Comparison of ENCODE assay signal across 8 mouse cellular contexts in the genomic region with DNA sequence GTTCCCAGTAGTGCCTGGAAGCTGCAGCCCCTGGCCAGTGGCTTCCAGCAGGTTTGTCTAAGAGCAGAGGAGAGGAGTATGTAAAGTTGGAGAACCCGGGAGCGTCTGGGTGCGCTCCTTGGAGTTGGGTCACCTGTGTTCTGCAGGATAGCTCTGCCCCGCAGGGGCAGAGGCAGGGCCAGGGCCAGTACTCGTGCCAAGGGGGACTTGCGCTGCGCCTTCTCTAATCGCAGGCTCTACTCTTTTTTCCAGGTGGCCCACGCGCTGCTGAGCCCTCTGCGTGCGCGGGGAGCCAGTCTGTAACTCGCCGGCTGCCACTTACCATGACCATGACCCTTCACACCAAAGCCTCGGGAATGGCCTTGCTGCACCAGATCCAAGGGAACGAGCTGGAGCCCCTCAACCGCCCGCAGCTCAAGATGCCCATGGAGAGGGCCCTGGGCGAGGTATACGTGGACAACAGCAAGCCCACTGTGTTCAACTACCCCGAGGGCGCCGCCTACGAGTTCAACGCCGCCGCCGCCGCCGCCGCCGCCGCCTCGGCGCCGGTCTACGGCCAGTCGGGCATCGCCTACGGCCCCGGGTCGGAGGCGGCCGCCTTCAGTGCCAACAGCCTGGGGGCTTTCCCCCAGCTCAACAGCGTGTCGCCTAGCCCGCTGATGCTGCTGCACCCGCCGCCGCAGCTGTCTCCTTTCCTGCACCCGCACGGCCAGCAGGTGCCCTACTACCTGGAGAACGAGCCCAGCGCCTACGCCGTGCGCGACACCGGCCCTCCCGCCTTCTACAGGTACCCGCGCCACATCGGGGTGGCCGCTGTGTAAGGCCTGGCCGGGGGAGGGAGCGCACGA.
A peak's percentile ranks its signal among the peaks of the same experiment; 100 is the strongest.
DNase-seq lines count a peak whose midpoint lies in the region; ATAC-seq lines count a peak whose summit lies in the region.

No protein-coding gene starts in this region.

- peaks cover 10% of the 10 kb centered on the region for H3K4me1 ChIP-seq in heart, embryonic 16.5 days (ENCODE audit: control insufficient read depth, insufficient read depth, low read length)
- peaks cover 30% of the 10 kb centered on the region for H3K4me1 ChIP-seq in limb, embryonic 12.5 days (replicated peaks)
- H3K4me1 ChIP-seq in neural tube, embryonic 11.5 days (ENCODE audit: control insufficient read depth, insufficient read depth, low read length): no peaks in the 10 kb centered on the region

- no peaks in the 10 kb centered on the region for H3K9me3 ChIP-seq in heart, embryonic 16.5 days (replicated peaks; ENCODE audit: control insufficient read depth, low read length)
- no peaks in the 10 kb centered on the region for H3K9me3 ChIP-seq in limb, embryonic 12.5 days
- no peaks in the 10 kb centered on the region for H3K9me3 ChIP-seq in neural tube, embryonic 11.5 days (ENCODE audit: control insufficient read depth, low read length)

- under 1% methylated on average over 66 of the region's 68 CpGs for WGBS in heart, embryonic 16.5 days
- under 1% methylated on average over 57 of the region's 68 CpGs for WGBS in limb, embryonic 12.5 days
- WGBS in neural tube, embryonic 11.5 days: under 1% methylated on average over 55 of the region's 68 CpGs

- peak overlapping the region; percentile 96 for H3K4me2 ChIP-seq in heart, embryonic 16.5 days (ENCODE audit: low read depth, low read length)
- H3K4me2 ChIP-seq in limb, embryonic 12.5 days: peak overlapping the region; percentile 97
- peak overlapping the region; percentile 90 for H3K4me2 ChIP-seq in neural tube, embryonic 11.5 days (ENCODE audit: low read depth)

- H3K4me3 ChIP-seq in heart, embryonic 16.5 days (ENCODE audit: low read length): peak overlapping the region; percentile 63
- H3K4me3 ChIP-seq in limb, embryonic 12.5 days (replicated peaks): peak overlapping the region; percentile 55
- H3K4me3 ChIP-seq in neural tube, embryonic 11.5 days (ENCODE audit: low read depth, low read length): peak overlapping the region; percentile 48

- peak overlapping the region; percentile 63 for H3K9ac ChIP-seq in heart, embryonic 16.5 days (ENCODE audit: low read length)
- H3K9ac ChIP-seq in limb, embryonic 12.5 days (replicated peaks): peak overlapping the region; percentile 52
- peak overlapping the region; percentile 5; the same call in 1 of the 2 replicates for H3K9ac ChIP-seq in neural tube, embryonic 11.5 days (ENCODE audit: low read length)

- no peak overlapping the region for H3K27ac ChIP-seq in heart, embryonic 16.5 days (ENCODE audit: low read length)
- no peak overlapping the region for H3K27ac ChIP-seq in limb, embryonic 12.5 days
- no peak overlapping the region for H3K27ac ChIP-seq in neural tube, embryonic 11.5 days (ENCODE audit: low read depth, low read length)

- peaks cover 29% of the 10 kb centered on the region for H3K27me3 ChIP-seq in heart, embryonic 16.5 days (ENCODE audit: control insufficient read depth, insufficient read depth, low read length)
- H3K27me3 ChIP-seq in limb, embryonic 12.5 days: peaks cover 45% of the 10 kb centered on the region
- H3K27me3 ChIP-seq in neural tube, embryonic 11.5 days (ENCODE audit: control insufficient read depth, insufficient read depth, low read length): peaks cover 24% of the 10 kb centered on the region

- peak; percentile 40; the same call in 1 of the 2 replicates for ATAC-seq in common myeloid progenitor, adult 5-6 weeks (replicated peaks; ENCODE audit: low read depth, poor library complexity, severe bottlenecking)
- 0 out of 2 replicates have a peak, but pooled peaks have one; percentile 14 for ATAC-seq in heart, embryonic 16.5 days (replicated peaks; ENCODE audit: extremely low read depth, insufficient read depth, low FRiP score)
- peak; percentile 66; the same call in 1 of the 2 replicates for ATAC-seq in limb, embryonic 12.5 days (ENCODE audit: insufficient number of reproducible peaks, insufficient read depth, low FRiP score, low TSS enrichment, low read depth)
- peak; percentile 75 for ATAC-seq in neural tube, embryonic 11.5 days (ENCODE audit: insufficient read depth, low FRiP score, low TSS enrichment)

- peak; percentile 14 for DNase-seq in right cerebral cortex, postnatal 14 days
- no peak for DNase-seq in right cerebral cortex, adult 18-20 months
- DNase-seq in neural tube, embryonic 11.5 days (ENCODE audit: low spot score): peak; percentile 46
- peak; percentile 4 for DNase-seq in yolk sac, embryonic 10.5 days (ENCODE audit: low spot score)
- no peak for DNase-seq in layer of hippocampus, adult 11-12 months (ENCODE audit: low spot score)

- no peaks in the 10 kb centered on the region for H3K36me3 ChIP-seq in heart, embryonic 16.5 days (ENCODE audit: control insufficient read depth, insufficient read depth)
- H3K36me3 ChIP-seq in limb, embryonic 12.5 days: no peaks in the 10 kb centered on the region
- H3K36me3 ChIP-seq in neural tube, embryonic 11.5 days (ENCODE audit: control insufficient read depth, insufficient read depth, low read length): no peaks in the 10 kb centered on the region

Comparison
In these comparisons a context has a peak if more than half of its experiments do, and no peak if none do; other contexts are left out.
1. DNase-seq: peak in right cerebral cortex, postnatal 14 days (single experiment), neural tube, embryonic 11.5 days (single experiment) and yolk sac, embryonic 10.5 days (single experiment); none in right cerebral cortex, adult 18-20 months (single experiment) and layer of hippocampus, adult 11-12 months (single experiment).
2. ATAC-seq: peak in every context shown above with its lines; median percentile 75 in neural tube, embryonic 11.5 days; 66 in limb, embryonic 12.5 days; 40 in common myeloid progenitor, adult 5-6 weeks; 14 in heart, embryonic 16.5 days.
3. H3K9ac ChIP-seq: peak in every context shown above with its lines; median percentile 63 in heart, embryonic 16.5 days; 52 in limb, embryonic 12.5 days; 5 in neural tube, embryonic 11.5 days.
4. Peak in every context shown above with its lines, with median percentiles within 50 percentile points of each other: H3K4me2 ChIP-seq and H3K4me3 ChIP-seq.